Mouse (Mus musculus) forebrain, embryonic 10.5 days (tissue): ENCODE data around the gene Prkar1b. TPM values are rescaled to one million over a fixed set of nuclear protein-coding genes. Genes with fewer than 3 reads are reported as not detected.

ENCODE experiments used
- DNase-seq: peaks from one replicate; pipeline ENCODE4 v3.0.0-alpha.2; 2017; ENCODE audit warnings: low spot score; ENCODE audit errors: extremely low spot score
- H3K27ac ChIP-seq: fragments of 300-500 bp; sonication (generic); 2 replicates; pipeline ENCODE4 v1.5.1; 2016; ENCODE audit warnings: mild to moderate bottlenecking
- H3K27me3 ChIP-seq: fragments of 300-500 bp; sonication (generic); 2 replicates; pipeline ENCODE4 v1.6.1; 2016; ENCODE audit warnings: mild to moderate bottlenecking; ENCODE audit not compliant: poor library complexity, severe bottlenecking
- H3K36me3 ChIP-seq: fragments of 300-500 bp; sonication (generic); replicated peaks from 2 replicates; pipeline ENCODE4 v1.6.1; 2016; ENCODE audit warnings: mild to moderate bottlenecking, moderate library complexity
- H3K4me1 ChIP-seq: fragments of 300-500 bp; sonication (generic); 2 replicates; pipeline ENCODE4 v1.6.1; 2016
- H3K4me3 ChIP-seq: fragments of 300-500 bp; sonication (generic); 2 replicates; pipeline ENCODE4 v1.5.1; 2016; ENCODE audit warnings: mild to moderate bottlenecking, moderate library complexity
- H3K9me3 ChIP-seq: fragments of 300-500 bp; sonication (generic); 2 replicates; pipeline ENCODE4 v1.6.1; 2016; ENCODE audit warnings: mild to moderate bottlenecking, moderate library complexity
- WGBS: fragments of 180-500 bp; shearing (Covaris S2); methylation state at CpG from one replicate; pipeline ENCODE4 v1.1.7; 2016; 5-methylcytosine and 5-hydroxymethylcytosine counted together
- polyA plus RNA-seq: library from polyadenylated mRNA; unstranded; fragments of >200 nt; fragmentation: Nextera tagmentation; extraction: Ambion mirVana; gene quantifications from 2 replicates; pipeline ENCODE4 v1.2.1, GENCODE M21; 2016

Prkar1b gene
- polyA plus RNA-seq, 1 experiment from 2014 or later: 5.1 TPM

GRCm38 (mm10) chr5:139138926-139139472 is 10.8 kb downstream of the Prkar1b start:
- Histone ChIP-seq H3K27me3 (no peaks in the 10 kb centered on the region), H3K27ac (no peak overlapping the region), H3K36me3 (no peaks in the 10 kb centered on the region), H3K4me3 (no peak overlapping the region), H3K9me3 (no peaks in the 10 kb centered on the region), H3K4me1 (peaks cover 9% of the 10 kb centered on the region; the same call in 1 of the 2 replicates)
- no peak for DNase-seq
- WGBS: 91% methylated on average over 8 of the region's 8 CpGs

- no peak for DNase-seq
- no peaks in the 10 kb centered on the region for H3K36me3 ChIP-seq
- H3K4me1 ChIP-seq: peaks cover 9% of the 10 kb centered on the region; the same call in 1 of the 2 replicates
- no peak overlapping the region for H3K4me3 ChIP-seq
- no peak overlapping the region for H3K27ac ChIP-seq
- 81% methylated on average over 12 of the region's 12 CpGs for WGBS
- no peaks in the 10 kb centered on the region for H3K9me3 ChIP-seq
- no peaks in the 10 kb centered on the region for H3K27me3 ChIP-seq
These were observed 11.4 kb downstream of the Prkar1b start for GRCm38 (mm10) chr5:139138261-139138925.

GRCm38 (mm10) chr5:139137176-139137575 is 12.6 kb downstream of the Prkar1b start:
- H3K27me3 ChIP-seq: peaks cover 4% of the 10 kb centered on the region; the same call in 1 of the 2 replicates
- no peak overlapping the region for H3K4me3 ChIP-seq
- no peaks in the 10 kb centered on the region for H3K36me3 ChIP-seq
- H3K4me1 ChIP-seq: peaks cover 9% of the 10 kb centered on the region; the same call in 1 of the 2 replicates
- no peaks in the 10 kb centered on the region for H3K9me3 ChIP-seq
- 85% methylated on average over 6 of the region's 6 CpGs for WGBS
- no peak overlapping the region for H3K27ac ChIP-seq
- no peak for DNase-seq

GRCm38 (mm10) chr5:139136341-139136740 is 13.5 kb downstream of the Prkar1b start:
- no peak overlapping the region for H3K4me3 ChIP-seq
- H3K27me3 ChIP-seq: peaks cover 12% of the 10 kb centered on the region; the same call in 1 of the 2 replicates
- no peaks in the 10 kb centered on the region for H3K36me3 ChIP-seq
- H3K27ac ChIP-seq: no peak overlapping the region
- WGBS: 67% methylated on average over 1 of the region's 1 CpGs
- no peak for DNase-seq
- peaks cover 9% of the 10 kb centered on the region; the same call in 1 of the 2 replicates for H3K4me1 ChIP-seq
- no peaks in the 10 kb centered on the region for H3K9me3 ChIP-seq

- no peaks in the 10 kb centered on the region for H3K9me3 ChIP-seq
- 86% methylated on average over 8 of the region's 8 CpGs for WGBS
- no peak overlapping the region for H3K4me3 ChIP-seq
- H3K27ac ChIP-seq: no peak overlapping the region
- DNase-seq: no peak
- H3K27me3 ChIP-seq: peaks cover 30% of the 10 kb centered on the region
- H3K36me3 ChIP-seq: no peaks in the 10 kb centered on the region
- H3K4me1 ChIP-seq: peaks cover 5% of the 10 kb centered on the region
These were observed 15.3 kb downstream of the Prkar1b start for GRCm38 (mm10) chr5:139134501-139134900.

GRCm38 (mm10) chr5:139130351-139130750 is 19.4 kb downstream of the Prkar1b start:
- 80% methylated on average over 5 of the region's 5 CpGs for WGBS
- peaks cover 53% of the 10 kb centered on the region for H3K27me3 ChIP-seq

GRCm38 (mm10) chr5:139129572-139130151 is 20.1 kb downstream of the Prkar1b start:
- DNase-seq: peak; percentile 17
- Histone ChIP-seq H3K27ac (peak overlapping the region; percentile 75), H3K4me3 (peak overlapping the region; percentile 68), H3K9me3 (no peaks in the 10 kb centered on the region), H3K27me3 (peaks cover 53% of the 10 kb centered on the region), H3K36me3 (no peaks in the 10 kb centered on the region), H3K4me1 (peaks cover 13% of the 10 kb centered on the region)
- WGBS: 3% methylated on average over 55 of the region's 55 CpGs

More at GRCm38 (mm10) chr5:139130351-139130750, 19.4 kb downstream of the Prkar1b start:
- Histone ChIP-seq H3K36me3 (no peaks in the 10 kb centered on the region), H3K4me3 (no peak overlapping the region), H3K9me3 (no peaks in the 10 kb centered on the region), H3K27ac (no peak overlapping the region), H3K4me1 (peaks cover 13% of the 10 kb centered on the region)
- DNase-seq: no peak

- Histone ChIP-seq H3K9me3 (no peaks in the 10 kb centered on the region), H3K4me3 (peak overlapping the region; percentile 68), H3K27ac (peak overlapping the region; percentile 75), H3K4me1 (peaks cover 13% of the 10 kb centered on the region), H3K36me3 (no peaks in the 10 kb centered on the region), H3K27me3 (peaks cover 53% of the 10 kb centered on the region)
- DNase-seq: no peak
- 9% methylated on average over 12 of the region's 12 CpGs for WGBS
These were observed 20.7 kb downstream of the Prkar1b start for GRCm38 (mm10) chr5:139129078-139129477.

GRCm38 (mm10) chr5:139128476-139129065 is 21.2 kb downstream of the Prkar1b start:
- peaks cover 53% of the 10 kb centered on the region for H3K27me3 ChIP-seq
- peaks cover 13% of the 10 kb centered on the region for H3K4me1 ChIP-seq
- DNase-seq: no peak
- no peak overlapping the region for H3K27ac ChIP-seq
- H3K36me3 ChIP-seq: no peaks in the 10 kb centered on the region
- 46% methylated on average over 12 of the region's 12 CpGs for WGBS
- peak overlapping the region; percentile 68 for H3K4me3 ChIP-seq
- H3K9me3 ChIP-seq: no peaks in the 10 kb centered on the region

- Histone ChIP-seq H3K27me3 (peaks cover 35% of the 10 kb centered on the region), H3K4me1 (peaks cover 13% of the 10 kb centered on the region), H3K9me3 (no peaks in the 10 kb centered on the region), H3K36me3 (no peaks in the 10 kb centered on the region), H3K27ac (no peak overlapping the region), H3K4me3 (no peak overlapping the region)
- no peak for DNase-seq
- 46% methylated on average over 3 of the region's 3 CpGs for WGBS
These were observed 24.1 kb downstream of the Prkar1b start for GRCm38 (mm10) chr5:139125717-139126116.

GRCm38 (mm10) chr5:139118961-139119276 is 30.9 kb downstream of the Prkar1b start:
- DNase-seq: no peak
- Histone ChIP-seq H3K36me3 (no peaks in the 10 kb centered on the region), H3K4me3 (no peak overlapping the region), H3K27me3 (no peaks in the 10 kb centered on the region), H3K27ac (no peak overlapping the region), H3K4me1 (peaks cover 12% of the 10 kb centered on the region), H3K9me3 (no peaks in the 10 kb centered on the region)
- WGBS: 82% methylated on average over 2 of the region's 2 CpGs

- Histone ChIP-seq H3K4me3 (no peak overlapping the region), H3K27me3 (no peaks in the 10 kb centered on the region), H3K36me3 (no peaks in the 10 kb centered on the region), H3K4me1 (peaks cover 15% of the 10 kb centered on the region), H3K27ac (no peak overlapping the region), H3K9me3 (no peaks in the 10 kb centered on the region)
- no peak for DNase-seq
- WGBS: 70% methylated on average over 5 of the region's 5 CpGs
These were observed 31.5 kb downstream of the Prkar1b start for GRCm38 (mm10) chr5:139118139-139118960.
